Mouse (Mus musculus): ENCODE results near the gene B430305J03Rik. TPM values are rescaled to one million over a fixed set of nuclear protein-coding genes. Genes with fewer than 3 reads are reported as not detected.

The B430305J03Rik gene
- total RNA-seq, 1 experiment, result 3.2 TPM

Other genes starting within 250 kb of the B430305J03Rik start
- gene Rap2b, start 4.3 kb downstream of the B430305J03Rik start, total RNA-seq (2012; rRNA removed), result 8.7 and 11.3 TPM in 2 replicates

All from ES-E14 (cell line).